Mouse (Mus musculus): ENCODE measurements around the gene Elane. TPM values are rescaled to one million over a fixed set of nuclear protein-coding genes. Genes with fewer than 3 reads are reported as not detected.
A peak's percentile ranks its signal among the peaks of the same experiment; 100 is the strongest.
"Not testable (repeated sequence)": the region's sequence is repeated elsewhere in the genome, so short reads cannot be mapped to it uniquely, and the experiment has no call there.

Gene Elane
- polyA plus RNA-seq, 1 experiment from 2014 or later = 0.18 TPM

DNA sequence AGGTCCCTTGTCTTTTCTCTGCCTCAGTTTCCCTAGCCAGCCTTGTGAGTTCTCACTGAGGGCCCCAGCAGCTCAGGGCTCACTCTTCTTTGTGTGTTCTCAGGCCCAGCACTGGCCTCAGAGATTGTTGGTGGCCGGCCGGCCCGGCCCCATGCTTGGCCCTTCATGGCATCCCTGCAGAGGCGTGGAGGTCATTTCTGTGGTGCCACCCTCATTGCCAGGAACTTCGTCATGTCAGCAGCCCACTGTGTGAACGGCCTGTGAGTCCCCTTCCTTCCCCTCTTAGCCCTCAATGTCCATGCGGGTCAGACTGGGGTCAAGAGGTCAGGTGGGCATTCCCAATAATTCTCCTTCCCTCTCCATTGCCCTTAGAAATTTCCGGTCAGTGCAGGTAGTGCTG, 564 bp downstream of the Elane start:
- H3K27me3 ChIP-seq (ENCODE audit: control insufficient read depth, insufficient read depth, low read length) = peaks cover 14% of the 10 kb centered on the region
- H3K4me3 ChIP-seq (ENCODE audit: low read depth, low read length) = no peak overlapping the region
- ATAC-seq (ENCODE audit: low FRiP score) (no peak), DNase-seq (ENCODE audit: low spot score, missing footprints) (no peak)
- no peak overlapping the region for H3K9ac ChIP-seq (ENCODE audit: low read length)
- no peak overlapping the region for H3K4me2 ChIP-seq
- H3K36me3 ChIP-seq (ENCODE audit: control insufficient read depth, insufficient read depth, low read length) = no peaks in the 10 kb centered on the region
- no peak overlapping the region for H3K27ac ChIP-seq (ENCODE audit: low read depth, low read length)
- peaks cover 4% of the 10 kb centered on the region; the same call in 1 of the 2 replicates for H3K4me1 ChIP-seq (ENCODE audit: control insufficient read depth, insufficient read depth, low read length)
- WGBS = 84% methylated on average over 8 of the region's 8 CpGs
- H3K9me3 ChIP-seq (ENCODE audit: control insufficient read depth, low read length) = no peaks in the 10 kb centered on the region

DNA sequence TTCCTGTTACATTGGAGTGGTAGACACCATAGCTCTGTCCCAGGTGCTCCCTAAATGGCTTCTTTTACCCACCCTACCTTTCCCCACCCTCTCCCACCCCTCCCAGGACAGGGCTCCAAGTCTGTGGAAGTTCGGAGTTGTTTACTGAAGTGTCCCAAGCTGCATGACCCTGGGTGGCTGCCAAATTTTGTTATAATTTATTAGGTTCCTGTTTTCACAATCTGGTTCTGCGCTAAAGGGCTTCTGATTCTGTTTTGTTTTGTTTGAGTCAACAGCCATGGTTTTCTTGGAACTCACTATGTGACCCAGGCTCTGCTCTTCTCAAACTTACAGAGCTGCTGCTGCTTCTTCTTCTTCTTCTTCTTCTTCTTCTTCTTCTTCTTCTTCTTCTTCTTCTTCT, 3.3 kb downstream of the Elane start:
- ATAC-seq (ENCODE audit: low FRiP score) (no peak), DNase-seq (ENCODE audit: low spot score, missing footprints) (no peak)
- no peak overlapping the region for H3K4me2 ChIP-seq
- no peaks in the 10 kb centered on the region for H3K27me3 ChIP-seq (ENCODE audit: control insufficient read depth, insufficient read depth, low read length)
- WGBS = 97% methylated on average over 2 of the region's 2 CpGs
- no peaks in the 10 kb centered on the region for H3K4me1 ChIP-seq (ENCODE audit: control insufficient read depth, insufficient read depth, low read length)
- H3K27ac ChIP-seq (ENCODE audit: low read depth, low read length) = no peak overlapping the region
- H3K9me3 ChIP-seq (ENCODE audit: control insufficient read depth, low read length) = no peaks in the 10 kb centered on the region
- H3K36me3 ChIP-seq (ENCODE audit: control insufficient read depth, insufficient read depth, low read length) = no peaks in the 10 kb centered on the region
- no peak overlapping the region for H3K4me3 ChIP-seq (ENCODE audit: low read depth, low read length)
- no peak overlapping the region for H3K9ac ChIP-seq (ENCODE audit: low read length)

DNA sequence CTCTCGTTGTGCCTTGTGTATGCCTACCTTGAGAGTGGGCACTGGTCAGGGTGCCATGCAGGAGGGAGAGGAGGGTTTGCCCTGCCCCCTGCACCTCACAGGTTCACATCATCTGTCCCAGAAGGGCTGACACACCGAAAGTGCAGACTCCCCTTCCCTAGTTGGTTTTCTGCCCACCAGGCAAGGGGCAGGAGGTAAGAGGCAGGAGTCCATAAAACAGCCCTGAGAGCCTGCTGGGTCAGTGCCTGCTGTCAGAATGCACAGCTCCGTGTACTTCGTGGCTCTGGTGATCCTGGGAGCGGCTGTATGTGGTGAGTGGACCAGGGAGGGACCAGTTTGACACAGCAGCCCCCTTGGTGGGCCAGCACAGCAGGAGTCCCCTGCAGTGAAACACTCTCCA, 4.6 kb downstream of the Elane start, which contains the start of gene Cfd:
Gene Cfd, plus strand, starts transcription at position 184 of the 400 bp plus-strand sequence.
- H3K9ac ChIP-seq (ENCODE audit: low read length) = no peak within 1 kb of the TSS
- H3K27ac ChIP-seq (ENCODE audit: low read depth, low read length) = no peak within 1 kb of the TSS
- H3K27me3 ChIP-seq (ENCODE audit: control insufficient read depth, insufficient read depth, low read length) = no peaks in the 10 kb centered on the region
- DNase-seq (ENCODE audit: low spot score, missing footprints) = no peak
- H3K4me1 ChIP-seq (ENCODE audit: control insufficient read depth, insufficient read depth, low read length) = no peaks in the 10 kb centered on the region
- 45% methylated on average over 5 of the region's 5 CpGs for WGBS
- H3K36me3 ChIP-seq (ENCODE audit: control insufficient read depth, insufficient read depth, low read length) = peaks cover 3% of the 10 kb centered on the region; the same call in 1 of the 2 replicates
- no peak within 1 kb of the TSS for H3K4me2 ChIP-seq
- H3K9me3 ChIP-seq (ENCODE audit: control insufficient read depth, low read length) = no peaks in the 10 kb centered on the region
- no peak for ATAC-seq (ENCODE audit: low FRiP score)
- no peak within 1 kb of the TSS for H3K4me3 ChIP-seq (ENCODE audit: low read depth, low read length)

DNA sequence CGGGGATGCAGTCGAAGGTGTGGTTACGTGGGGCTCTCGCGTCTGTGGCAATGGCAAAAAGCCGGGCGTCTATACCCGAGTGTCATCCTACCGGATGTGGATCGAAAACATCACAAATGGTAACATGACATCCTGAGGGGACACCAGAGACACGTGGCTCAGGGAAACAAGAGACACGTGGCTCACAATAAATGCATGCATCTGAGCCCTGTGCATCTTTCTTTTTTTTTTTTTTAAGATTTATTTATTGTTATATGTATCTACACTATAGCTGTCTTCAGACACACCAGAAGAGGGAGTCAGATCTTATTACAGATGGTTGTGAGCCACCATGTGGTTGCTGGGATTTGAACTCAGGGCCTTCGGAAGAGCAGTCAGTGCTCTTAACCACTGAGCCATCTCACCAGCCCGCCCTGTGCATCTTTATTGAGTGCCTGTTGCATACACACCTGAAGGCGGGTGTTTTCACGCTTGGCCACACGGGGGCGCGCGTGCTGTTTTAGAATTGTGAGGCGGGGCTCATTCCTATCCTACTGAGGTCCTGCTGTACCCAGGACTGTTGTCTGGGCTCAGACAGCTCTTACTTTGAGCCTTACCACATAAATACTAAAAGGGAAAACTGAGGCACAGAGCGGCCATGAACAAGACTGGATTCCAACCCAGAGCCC, 6.5 kb downstream of the Elane start:
- H3K27me3 ChIP-seq (ENCODE audit: control insufficient read depth, insufficient read depth, low read length); H3K9ac ChIP-seq (ENCODE audit: low read length); H3K36me3 ChIP-seq (ENCODE audit: control insufficient read depth, insufficient read depth, low read length); H3K4me1 ChIP-seq (ENCODE audit: control insufficient read depth, insufficient read depth, low read length); H3K4me2 ChIP-seq; H3K4me3 ChIP-seq (ENCODE audit: low read depth, low read length); H3K27ac ChIP-seq (ENCODE audit: low read depth, low read length); H3K9me3 ChIP-seq (ENCODE audit: control insufficient read depth, low read length): not testable (repeated sequence)
- peak; percentile 61 for ATAC-seq (ENCODE audit: low FRiP score)
- WGBS = 44% methylated on average over 22 of the region's 22 CpGs
- peak; percentile 99 for DNase-seq (ENCODE audit: low spot score, missing footprints)

DNA sequence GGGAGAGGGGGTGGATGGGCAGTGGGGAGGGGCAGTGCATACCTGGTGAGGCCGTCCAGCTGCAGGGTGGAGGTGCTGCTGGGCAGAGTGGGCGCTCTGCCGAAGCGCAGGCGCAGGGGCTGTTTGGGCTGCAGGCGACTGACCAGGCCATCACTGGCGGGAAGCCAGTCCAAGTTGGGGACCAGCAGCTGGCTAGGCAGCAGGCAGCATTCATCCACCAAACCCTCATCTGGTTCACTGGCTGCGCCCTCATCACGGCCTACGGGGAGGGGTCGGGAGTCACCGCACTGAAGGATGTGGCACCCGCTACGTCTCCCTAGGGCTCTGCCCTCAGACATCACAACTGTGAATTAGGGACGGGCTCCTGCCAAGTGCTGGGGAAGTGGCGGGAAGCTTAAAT, 10.3 kb downstream of the Elane start:
- H3K4me3 ChIP-seq (ENCODE audit: low read depth, low read length) = no peak overlapping the region
- ATAC-seq (ENCODE audit: low FRiP score) (no peak), DNase-seq (ENCODE audit: low spot score, missing footprints) (no peak)
- peaks cover 8% of the 10 kb centered on the region for H3K4me1 ChIP-seq (ENCODE audit: control insufficient read depth, insufficient read depth, low read length)
- H3K4me2 ChIP-seq = no peak overlapping the region
- H3K9ac ChIP-seq (ENCODE audit: low read length) = no peak overlapping the region
- WGBS = 96% methylated on average over 16 of the region's 16 CpGs
- no peak overlapping the region for H3K27ac ChIP-seq (ENCODE audit: low read depth, low read length)
- no peaks in the 10 kb centered on the region for H3K9me3 ChIP-seq (ENCODE audit: control insufficient read depth, low read length)
- H3K36me3 ChIP-seq (ENCODE audit: control insufficient read depth, insufficient read depth, low read length) = peaks cover 6% of the 10 kb centered on the region; the same call in 1 of the 2 replicates
- peaks cover 2% of the 10 kb centered on the region; the same call in 1 of the 2 replicates for H3K27me3 ChIP-seq (ENCODE audit: control insufficient read depth, insufficient read depth, low read length)

DNA sequence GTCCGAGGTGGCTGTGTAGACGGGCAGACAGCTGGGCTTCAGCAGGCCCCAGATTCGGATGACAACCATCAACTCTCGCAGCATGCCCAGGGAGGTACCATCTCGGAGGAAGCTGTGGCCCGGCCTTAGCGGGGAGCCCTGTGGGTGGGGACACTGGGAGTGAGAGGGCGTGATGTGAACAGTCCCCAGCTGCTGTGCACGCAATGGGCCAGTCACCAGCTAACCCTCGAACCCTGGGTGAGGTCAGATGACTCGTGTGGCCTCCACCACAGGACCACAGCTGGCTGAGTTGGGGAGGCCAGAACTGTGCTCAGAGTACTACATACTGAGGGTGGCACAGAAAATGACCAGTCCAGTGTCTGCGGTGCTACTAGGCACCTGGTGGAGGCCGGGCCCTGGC, 10.8 kb downstream of the Elane start:
- DNase-seq (ENCODE audit: low spot score, missing footprints) (no peak), ATAC-seq (ENCODE audit: low FRiP score) (no peak)
- Histone ChIP-seq H3K4me1 (ENCODE audit: control insufficient read depth, insufficient read depth, low read length) (peaks cover 13% of the 10 kb centered on the region), H3K4me3 (ENCODE audit: low read depth, low read length) (no peak overlapping the region), H3K27ac (ENCODE audit: low read depth, low read length) (no peak overlapping the region), H3K9me3 (ENCODE audit: control insufficient read depth, low read length) (no peaks in the 10 kb centered on the region), H3K27me3 (ENCODE audit: control insufficient read depth, insufficient read depth, low read length) (peaks cover 2% of the 10 kb centered on the region; the same call in 1 of the 2 replicates), H3K9ac (ENCODE audit: low read length) (no peak overlapping the region), H3K36me3 (ENCODE audit: control insufficient read depth, insufficient read depth, low read length) (peaks cover 6% of the 10 kb centered on the region; the same call in 1 of the 2 replicates), H3K4me2 (no peak overlapping the region)
- 85% methylated on average over 13 of the region's 13 CpGs for WGBS

DNA sequence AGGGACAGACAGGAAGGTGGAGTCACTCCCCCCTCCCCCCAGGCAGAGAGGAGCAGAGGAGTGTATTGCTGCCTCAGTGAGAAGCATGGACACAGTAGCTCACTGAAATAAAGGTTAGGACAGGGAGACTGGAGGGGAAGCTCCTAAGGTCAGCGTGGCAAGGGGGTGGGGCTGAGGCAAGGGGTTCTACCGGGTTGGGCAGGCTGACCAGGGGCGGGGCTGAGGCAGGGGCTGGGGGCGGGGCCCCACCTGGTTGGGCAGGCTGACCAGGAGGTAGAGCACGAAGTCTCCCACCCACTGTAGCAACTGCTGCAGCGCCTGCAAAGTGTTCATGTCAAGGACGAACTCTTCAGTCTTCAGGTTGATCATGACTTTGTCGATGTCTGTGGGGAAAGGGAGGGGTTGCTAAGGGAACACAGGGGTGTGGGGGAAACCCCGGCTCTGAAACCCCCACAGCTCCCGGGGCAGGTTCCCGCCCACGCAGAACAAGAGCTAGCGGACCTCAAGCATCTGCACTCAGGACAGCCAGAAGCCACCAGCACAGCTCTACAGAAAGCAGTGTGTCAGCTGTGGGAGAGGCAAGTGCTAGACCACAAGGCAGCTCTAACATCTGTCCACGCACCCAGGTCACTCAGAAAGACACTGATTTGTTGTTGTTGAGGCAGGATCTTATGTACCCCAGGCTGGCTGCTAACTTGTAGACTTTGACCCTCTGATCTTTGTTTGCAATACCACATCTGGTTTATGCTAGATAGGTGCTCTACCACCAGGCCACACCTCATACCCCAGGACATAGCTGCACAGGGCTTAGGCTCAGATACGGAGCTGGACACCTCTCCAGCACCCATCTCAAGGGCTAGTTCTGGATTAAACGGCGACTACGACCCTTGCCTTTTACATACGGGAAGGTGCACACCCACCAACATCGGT, 11.5 kb downstream of the Elane start:
- Histone ChIP-seq H3K9me3 (ENCODE audit: control insufficient read depth, low read length) (no peaks in the 10 kb centered on the region), H3K36me3 (ENCODE audit: control insufficient read depth, insufficient read depth, low read length) (peaks cover 6% of the 10 kb centered on the region), H3K27me3 (ENCODE audit: control insufficient read depth, insufficient read depth, low read length) (peaks cover 2% of the 10 kb centered on the region; the same call in 1 of the 2 replicates), H3K9ac (ENCODE audit: low read length) (no peak overlapping the region), H3K27ac (ENCODE audit: low read depth, low read length) (no peak overlapping the region), H3K4me1 (ENCODE audit: control insufficient read depth, insufficient read depth, low read length) (peaks cover 13% of the 10 kb centered on the region), H3K4me3 (ENCODE audit: low read depth, low read length) (no peak overlapping the region), H3K4me2 (no peak overlapping the region)
- DNase-seq (ENCODE audit: low spot score, missing footprints) = no peak
- WGBS = 55% methylated on average over 20 of the region's 20 CpGs
- ATAC-seq (ENCODE audit: low FRiP score) = no peak

DNA sequence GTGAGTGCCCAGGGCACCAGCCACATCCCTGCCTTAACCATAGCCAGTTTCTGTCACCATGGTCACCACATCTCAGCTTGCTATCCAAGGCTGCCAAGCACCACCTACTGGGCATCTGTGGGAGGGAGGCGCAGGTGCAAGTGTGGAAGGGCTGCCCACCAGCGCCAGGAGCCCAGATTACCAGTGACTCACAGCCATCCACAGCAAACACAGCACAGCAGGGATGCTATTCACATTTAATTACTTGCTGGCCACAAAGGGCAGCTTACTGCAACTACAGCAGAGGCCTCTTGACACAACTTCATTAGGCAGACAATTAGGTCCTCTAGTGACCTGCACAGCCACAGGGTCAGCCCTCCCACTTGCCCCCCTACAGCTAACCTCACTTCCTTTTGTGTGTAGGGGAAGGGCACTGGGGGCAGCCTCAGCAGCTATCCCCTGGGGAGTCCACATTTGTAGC, 14.9 kb downstream of the Elane start:
- no peak overlapping the region for H3K4me3 ChIP-seq (ENCODE audit: low read depth, low read length)
- no peak overlapping the region for H3K4me2 ChIP-seq
- H3K27ac ChIP-seq (ENCODE audit: low read depth, low read length) = no peak overlapping the region
- no peak for DNase-seq (ENCODE audit: low spot score, missing footprints)
- 12% methylated on average over 2 of the region's 2 CpGs for WGBS
- no peak overlapping the region for H3K9ac ChIP-seq (ENCODE audit: low read length)
- ATAC-seq (ENCODE audit: low FRiP score) = peak; percentile 47
- H3K27me3 ChIP-seq (ENCODE audit: control insufficient read depth, insufficient read depth, low read length) = peaks cover 2% of the 10 kb centered on the region; the same call in 1 of the 2 replicates
- H3K36me3 ChIP-seq (ENCODE audit: control insufficient read depth, insufficient read depth, low read length) = peaks cover 9% of the 10 kb centered on the region
- peaks cover 13% of the 10 kb centered on the region for H3K4me1 ChIP-seq (ENCODE audit: control insufficient read depth, insufficient read depth, low read length)
- no peaks in the 10 kb centered on the region for H3K9me3 ChIP-seq (ENCODE audit: control insufficient read depth, low read length)

DNA sequence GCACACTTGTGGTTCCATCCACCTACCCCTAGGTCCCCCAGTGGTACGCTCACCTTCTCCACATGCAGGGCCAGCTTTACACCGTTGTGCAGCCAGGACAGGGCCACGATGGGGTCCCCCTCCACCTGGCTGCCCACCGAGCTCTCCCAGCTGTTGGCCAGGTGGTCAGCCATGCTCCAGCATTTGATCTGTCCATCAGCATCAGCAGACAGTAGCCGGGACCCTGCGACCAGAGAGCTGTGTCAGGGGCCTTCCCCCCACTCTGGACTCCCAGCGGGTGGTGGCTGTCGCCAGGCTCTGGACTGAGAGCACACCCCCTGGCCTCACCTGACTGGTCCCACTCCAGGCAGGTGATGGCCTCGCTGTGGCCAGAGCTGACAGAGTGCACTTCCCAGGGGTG, 20.7 kb downstream of the Elane start:
- no peak overlapping the region for H3K9ac ChIP-seq (ENCODE audit: low read length)
- DNase-seq (ENCODE audit: low spot score, missing footprints) = no peak
- no peak for ATAC-seq (ENCODE audit: low FRiP score)
- no peaks in the 10 kb centered on the region for H3K9me3 ChIP-seq (ENCODE audit: control insufficient read depth, low read length)
- peaks cover 13% of the 10 kb centered on the region for H3K36me3 ChIP-seq (ENCODE audit: control insufficient read depth, insufficient read depth, low read length)
- no peak overlapping the region for H3K27ac ChIP-seq (ENCODE audit: low read depth, low read length)
- H3K4me2 ChIP-seq = no peak overlapping the region
- H3K27me3 ChIP-seq (ENCODE audit: control insufficient read depth, insufficient read depth, low read length) = no peaks in the 10 kb centered on the region
- H3K4me1 ChIP-seq (ENCODE audit: control insufficient read depth, insufficient read depth, low read length) = peaks cover 9% of the 10 kb centered on the region
- 92% methylated on average over 9 of the region's 9 CpGs for WGBS
- H3K4me3 ChIP-seq (ENCODE audit: low read depth, low read length) = no peak overlapping the region
